Mouse (Mus musculus) natural killer cell, adult 2 months (primary cell): ENCODE results near the gene Sgpp2.

ENCODE experiments used
- DNase-seq, 2 experiments: peaks; one replicate each; pipeline ENCODE4 v3.0.0; 2022; ENCODE audit warnings: low spot score in 2 of 2

Sgpp2 gene

GRCm38 (mm10) chr1:78338212-78338611, 28.1 kb downstream of the Sgpp2 start:
- no peak for DNase-seq

GRCm38 (mm10) chr1:78339941-78340340, 29.8 kb downstream of the Sgpp2 start:
- no peak for DNase-seq

- DNase-seq, result no peak
Observed at GRCm38 (mm10) chr1:78340584-78340983, 30.4 kb downstream of the Sgpp2 start.

- no peak for DNase-seq
Observed at GRCm38 (mm10) chr1:78347317-78347806, 37.2 kb downstream of the Sgpp2 start.

- DNase-seq, result no peak
Observed at GRCm38 (mm10) chr1:78349219-78349618, 39.1 kb downstream of the Sgpp2 start.

- DNase-seq, result no peak
Observed at GRCm38 (mm10) chr1:78353254-78353653, 43.1 kb downstream of the Sgpp2 start.

- DNase-seq, result no peak
Observed at GRCm38 (mm10) chr1:78355123-78355522, 45.0 kb downstream of the Sgpp2 start.

GRCm38 (mm10) chr1:78357415-78357814, 47.3 kb downstream of the Sgpp2 start:
- no peak for DNase-seq

GRCm38 (mm10) chr1:78357868-78358267, 47.7 kb downstream of the Sgpp2 start:
- DNase-seq, result no peak

- DNase-seq, result no peak
Observed at GRCm38 (mm10) chr1:78363965-78364889, 54.1 kb downstream of the Sgpp2 start.

- DNase-seq, result no peak
Observed at GRCm38 (mm10) chr1:78367806-78368205, 57.7 kb downstream of the Sgpp2 start.

GRCm38 (mm10) chr1:78370121-78370520, 60.0 kb downstream of the Sgpp2 start:
- no peak for DNase-seq

- no peak for DNase-seq
Observed at GRCm38 (mm10) chr1:78371569-78372236, 61.6 kb downstream of the Sgpp2 start.

- DNase-seq, result no peak
Observed at GRCm38 (mm10) chr1:78372316-78372715, 62.2 kb downstream of the Sgpp2 start.

- DNase-seq, result no peak
Observed at GRCm38 (mm10) chr1:78373836-78374235, 63.7 kb downstream of the Sgpp2 start.

GRCm38 (mm10) chr1:78375058-78375457, 64.9 kb downstream of the Sgpp2 start:
- no peak for DNase-seq

GRCm38 (mm10) chr1:78380950-78381349, 70.8 kb downstream of the Sgpp2 start:
- DNase-seq, result no peak

GRCm38 (mm10) chr1:78387854-78388253, 77.7 kb downstream of the Sgpp2 start:
- no peak for DNase-seq

GRCm38 (mm10) chr1:78388848-78389247, 78.7 kb downstream of the Sgpp2 start:
- no peak for DNase-seq

GRCm38 (mm10) chr1:78395191-78395735, 85.1 kb downstream of the Sgpp2 start:
- no peak for DNase-seq

- no peak for DNase-seq
Observed at GRCm38 (mm10) chr1:78395737-78396136, 85.6 kb downstream of the Sgpp2 start.

- DNase-seq, result no peak
Observed at GRCm38 (mm10) chr1:78396320-78396913, 86.3 kb downstream of the Sgpp2 start.
